Mouse (Mus musculus) stomach, embryonic 15.5 days (tissue): ENCODE data around the gene 9530053A07Rik. TPM values are rescaled to one million over a fixed set of nuclear protein-coding genes. Genes with fewer than 3 reads are reported as not detected.
A peak's percentile ranks its signal among the peaks of the same experiment; 100 is the strongest.
"Not testable (repeated sequence)": the region's sequence is repeated elsewhere in the genome, so short reads cannot be mapped to it uniquely, and the experiment has no call there.

Experiments
- ATAC-seq: fragments of 200-750 bp; cut with Nextera tagmentation; 2 replicates; pipeline ENCODE4 v1.8.0; 2017; ENCODE audit warnings: low read depth, moderate number of reproducible peaks, moderate TSS enrichment; ENCODE audit not compliant: insufficient read depth, low FRiP score
- H3K27ac ChIP-seq: fragments of 300-500 bp; sonication (generic); 2 replicates; pipeline ENCODE4 v1.5.1; 2015; ENCODE audit warnings: mild to moderate bottlenecking, inconsistent platforms
- H3K27me3 ChIP-seq: fragments of 300-500 bp; sonication (generic); replicated peaks from 2 replicates; pipeline ENCODE4 v1.6.1; 2015; ENCODE audit warnings: inconsistent platforms
- H3K36me3 ChIP-seq: fragments of 300-500 bp; sonication (generic); 2 replicates; pipeline ENCODE4 v1.6.1; 2015; ENCODE audit warnings: inconsistent platforms
- H3K4me1 ChIP-seq: fragments of 300-500 bp; sonication (generic); 2 replicates; pipeline ENCODE4 v1.6.1; 2015; ENCODE audit warnings: inconsistent platforms
- H3K4me2 ChIP-seq: fragments of 300-500 bp; sonication (generic); 2 replicates; pipeline ENCODE4 v1.6.1; 2015; ENCODE audit warnings: mild to moderate bottlenecking, inconsistent platforms
- H3K4me3 ChIP-seq: fragments of 300-500 bp; sonication (generic); replicated peaks from 2 replicates; pipeline ENCODE4 v1.5.1; 2015; ENCODE audit warnings: inconsistent platforms
- H3K9ac ChIP-seq: fragments of 300-500 bp; sonication (generic); 2 replicates; pipeline ENCODE4 v1.6.1; 2015; ENCODE audit warnings: inconsistent platforms
- H3K9me3 ChIP-seq: fragments of 300-500 bp; sonication (generic); 2 replicates; pipeline ENCODE4 v1.6.1; 2016; ENCODE audit warnings: inconsistent platforms
- WGBS: fragments of 180-500 bp; shearing (Covaris S2); methylation state at CpG from one replicate; pipeline ENCODE4 v1.1.7; 2015; 5-methylcytosine and 5-hydroxymethylcytosine counted together
- polyA plus RNA-seq: library from polyadenylated mRNA; unstranded; fragments of >200 nt; fragmentation: Nextera tagmentation; extraction: Ambion mirVana; gene quantifications from 2 replicates; pipeline ENCODE4 v1.2.1, GENCODE M21; 2015

The 9530053A07Rik gene
- polyA plus RNA-seq, 1 experiment from 2014 or later: 0.04 TPM

DNA sequence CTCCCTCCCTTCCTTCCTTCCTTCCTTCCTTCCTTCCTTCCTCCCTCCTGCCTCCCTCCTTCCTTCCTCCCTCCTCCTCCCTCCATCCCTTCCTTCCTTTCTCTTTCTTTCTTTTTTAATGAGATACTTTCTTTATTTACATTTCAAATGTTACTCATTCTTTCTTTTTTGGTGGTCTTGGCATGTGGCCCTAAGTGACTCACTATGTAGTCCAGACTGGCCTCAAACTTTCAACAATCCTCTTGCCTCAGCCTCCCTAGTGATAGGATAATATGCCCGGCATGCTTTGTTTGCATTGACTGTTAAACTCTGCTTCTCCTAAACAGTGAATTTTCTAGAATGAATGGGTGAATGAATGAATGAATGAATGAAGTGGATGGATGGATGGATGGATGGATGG lies 20.6 kb downstream of the 9530053A07Rik start:
- Histone ChIP-seq H3K9me3 (no peaks in the 10 kb centered on the region), H3K9ac (no peak overlapping the region), H3K4me1 (no peaks in the 10 kb centered on the region), H3K4me3 (no peak overlapping the region), H3K36me3 (no peaks in the 10 kb centered on the region), H3K27ac (no peak overlapping the region), H3K4me2 (no peak overlapping the region), H3K27me3 (no peaks in the 10 kb centered on the region)
- WGBS: 71% methylated on average over 1 of the region's 1 CpGs
- ATAC-seq: no peak

DNA sequence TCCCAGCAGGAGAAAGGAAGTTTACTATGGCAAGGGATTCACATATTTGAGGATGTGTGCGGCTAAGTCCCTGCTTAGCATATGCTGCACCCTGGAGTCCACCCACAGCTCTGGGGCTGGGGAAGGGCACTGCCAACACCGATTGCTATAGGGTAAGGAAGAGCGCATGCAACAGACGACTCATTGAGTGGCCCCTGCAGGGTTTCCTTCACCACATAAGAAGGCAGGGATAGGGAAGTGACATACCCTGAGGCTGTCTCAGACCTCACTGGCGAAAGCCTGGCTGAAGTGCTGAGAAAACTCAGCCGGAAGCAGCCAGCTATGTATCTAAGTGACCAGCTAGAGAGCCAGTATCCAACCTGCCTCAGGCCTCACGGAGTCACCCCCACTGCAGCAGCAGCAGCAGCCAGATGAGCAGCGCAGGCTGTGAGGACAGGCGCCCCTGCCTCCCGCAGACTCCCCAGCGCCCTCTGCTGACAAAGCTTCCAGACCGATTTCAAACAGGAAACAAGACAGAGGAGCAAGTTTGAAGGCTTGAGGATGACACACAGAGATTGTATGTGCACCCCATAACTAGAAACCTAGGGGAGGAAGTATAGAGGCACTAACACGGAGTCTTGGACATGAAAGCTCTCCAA lies 22.4 kb downstream of the 9530053A07Rik start:
- Histone ChIP-seq H3K4me3 (no peak overlapping the region), H3K27me3 (no peaks in the 10 kb centered on the region), H3K36me3 (no peaks in the 10 kb centered on the region), H3K9me3 (no peaks in the 10 kb centered on the region), H3K4me1 (no peaks in the 10 kb centered on the region), H3K9ac (no peak overlapping the region), H3K27ac (no peak overlapping the region), H3K4me2 (no peak overlapping the region)
- no peak for ATAC-seq
- 16% methylated on average over 13 of the region's 13 CpGs for WGBS

DNA sequence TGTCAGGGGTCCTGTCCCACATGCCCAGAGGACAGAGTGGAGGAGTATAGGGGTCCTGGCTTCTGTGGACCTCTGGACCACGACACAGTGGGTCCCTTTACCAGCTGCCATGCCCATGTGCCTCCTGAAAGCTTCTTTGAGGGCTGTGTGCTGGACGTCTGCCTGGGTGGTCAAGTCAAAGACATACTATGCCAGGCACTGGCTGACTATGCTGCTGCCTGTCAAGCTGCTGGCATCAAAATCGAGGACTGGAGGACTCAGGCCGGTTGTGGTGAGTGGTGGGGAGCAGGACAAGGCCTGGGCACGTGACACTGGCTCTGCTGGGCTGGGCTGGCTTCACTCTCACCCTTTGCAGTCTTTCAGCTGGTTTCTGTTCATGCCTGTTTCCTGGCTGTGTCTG lies 24.3 kb downstream of the 9530053A07Rik start:
- WGBS: 32% methylated on average over 5 of the region's 5 CpGs
- not testable (repeated sequence) for H3K27ac ChIP-seq, H3K4me3 ChIP-seq, H3K4me2 ChIP-seq, ATAC-seq, H3K27me3 ChIP-seq, H3K4me1 ChIP-seq, H3K9me3 ChIP-seq, H3K9ac ChIP-seq, H3K36me3 ChIP-seq

DNA sequence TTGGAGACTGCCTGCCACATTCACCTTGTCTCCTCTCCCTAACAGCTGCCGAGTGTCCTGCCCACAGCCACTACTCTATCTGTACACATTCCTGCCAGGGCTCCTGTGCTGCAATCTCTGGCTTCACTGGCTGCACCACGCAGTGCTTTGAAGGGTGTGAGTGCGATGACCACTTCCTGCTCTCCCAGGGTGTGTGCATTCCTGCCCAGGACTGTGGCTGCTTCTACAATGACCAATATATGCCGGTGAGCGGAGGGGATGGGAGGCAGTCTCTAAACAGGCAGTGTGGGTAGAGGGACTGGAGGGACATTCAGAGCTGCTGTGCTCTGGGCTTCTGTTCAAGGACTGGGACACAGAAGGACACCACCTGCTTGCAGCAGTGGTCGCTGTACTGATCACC lies 30.0 kb downstream of the 9530053A07Rik start:
- Histone ChIP-seq H3K27me3 (no peaks in the 10 kb centered on the region), H3K9me3 (no peaks in the 10 kb centered on the region), H3K9ac (no peak overlapping the region), H3K4me2 (no peak overlapping the region), H3K27ac (no peak overlapping the region), H3K4me1 (no peaks in the 10 kb centered on the region), H3K4me3 (no peak overlapping the region), H3K36me3 (no peaks in the 10 kb centered on the region)
- WGBS: 53% methylated on average over 6 of the region's 6 CpGs
- no peak for ATAC-seq

DNA sequence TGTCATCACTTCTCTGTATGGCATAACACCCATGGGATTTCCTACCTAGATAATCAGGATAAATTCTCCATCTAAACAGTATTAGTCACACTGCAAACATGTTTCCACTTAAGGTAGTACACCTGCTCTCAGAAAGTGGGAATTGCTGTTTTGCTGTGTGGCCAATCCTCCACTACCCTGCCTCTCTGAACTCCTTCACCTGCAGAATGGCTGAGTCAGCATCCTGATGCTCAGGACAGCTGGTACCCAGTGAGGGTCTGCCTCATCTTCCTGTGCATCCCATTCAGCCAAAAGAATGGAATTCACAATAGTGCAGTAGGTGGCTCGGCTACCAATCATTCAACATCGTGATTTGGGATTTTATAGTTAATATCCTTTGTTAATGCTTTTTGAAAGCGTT lies 30.6 kb downstream of the 9530053A07Rik start:
- no peaks in the 10 kb centered on the region for H3K36me3 ChIP-seq
- ATAC-seq: no peak

DNA sequence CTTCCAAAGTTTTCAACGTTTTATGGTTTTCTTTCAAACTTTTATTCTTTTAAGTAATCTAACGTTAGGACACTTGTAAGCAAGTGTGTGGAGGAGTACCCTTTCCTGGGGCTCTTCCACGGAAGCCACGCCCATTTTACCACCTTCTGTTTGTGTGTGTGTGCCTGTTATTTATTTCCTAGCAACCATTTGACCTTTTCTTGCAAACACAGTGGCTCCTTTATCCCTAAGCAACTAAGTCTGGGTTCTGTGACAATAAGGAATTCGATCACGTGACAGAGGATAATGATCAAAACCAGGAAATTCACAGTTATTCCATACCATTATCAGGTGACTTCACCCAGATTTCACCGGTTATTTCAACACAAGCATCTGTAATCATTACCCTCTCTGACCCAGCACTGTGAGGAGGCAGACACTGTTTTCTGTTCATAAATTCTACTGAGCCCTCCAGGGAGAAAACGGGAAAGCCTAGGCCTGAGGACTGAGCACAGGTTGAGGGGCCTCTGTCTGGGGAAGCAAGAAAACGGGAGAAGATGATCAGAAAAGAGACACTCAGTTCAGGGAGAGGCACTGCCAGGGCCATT lies 32.0 kb downstream of the 9530053A07Rik start:
- ATAC-seq: no peak
- H3K9ac ChIP-seq: no peak overlapping the region
- no peaks in the 10 kb centered on the region for H3K36me3 ChIP-seq
- H3K4me1 ChIP-seq: no peaks in the 10 kb centered on the region
- no peak overlapping the region for H3K4me3 ChIP-seq
- H3K27me3 ChIP-seq: no peaks in the 10 kb centered on the region
- no peaks in the 10 kb centered on the region for H3K9me3 ChIP-seq
- no peak overlapping the region for H3K27ac ChIP-seq
- 42% methylated on average over 9 of the region's 9 CpGs for WGBS
- no peak overlapping the region for H3K4me2 ChIP-seq

More for the DNA sequence above, 30.6 kb downstream of the 9530053A07Rik start:
- Histone ChIP-seq H3K9ac (no peak overlapping the region), H3K9me3 (no peaks in the 10 kb centered on the region), H3K4me2 (no peak overlapping the region), H3K4me1 (no peaks in the 10 kb centered on the region), H3K27me3 (no peaks in the 10 kb centered on the region), H3K4me3 (no peak overlapping the region), H3K27ac (no peak overlapping the region)
- 76% methylated on average over 3 of the region's 3 CpGs for WGBS

DNA sequence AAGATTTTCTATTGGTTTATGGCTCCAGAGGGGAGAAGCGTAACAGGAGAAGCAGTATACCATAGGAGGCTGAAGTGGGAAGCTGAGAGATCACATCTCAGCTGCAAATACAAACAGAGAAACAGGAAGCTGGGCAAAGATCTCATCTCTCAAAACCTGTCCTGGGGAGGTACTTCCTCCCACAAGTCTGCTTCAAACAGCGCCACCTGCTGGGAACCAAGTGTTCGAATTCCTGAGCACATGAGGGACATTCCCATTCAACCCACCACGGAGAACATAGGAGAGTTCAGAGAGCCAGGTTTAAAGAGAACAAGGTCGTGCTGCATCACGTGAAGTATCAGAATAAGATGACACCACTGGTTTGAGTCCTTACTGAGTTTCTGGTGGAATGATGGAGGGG lies 36.1 kb downstream of the 9530053A07Rik start:
- ATAC-seq: no peak
- H3K9me3 ChIP-seq: no peaks in the 10 kb centered on the region
- H3K4me2 ChIP-seq: no peak overlapping the region
- WGBS: 75% methylated on average over 6 of the region's 6 CpGs
- peaks cover 9% of the 10 kb centered on the region; the same call in 1 of the 2 replicates for H3K4me1 ChIP-seq
- H3K27ac ChIP-seq: no peak overlapping the region
- no peaks in the 10 kb centered on the region for H3K27me3 ChIP-seq
- no peak overlapping the region for H3K9ac ChIP-seq
- no peak overlapping the region for H3K4me3 ChIP-seq
- H3K36me3 ChIP-seq: no peaks in the 10 kb centered on the region

DNA sequence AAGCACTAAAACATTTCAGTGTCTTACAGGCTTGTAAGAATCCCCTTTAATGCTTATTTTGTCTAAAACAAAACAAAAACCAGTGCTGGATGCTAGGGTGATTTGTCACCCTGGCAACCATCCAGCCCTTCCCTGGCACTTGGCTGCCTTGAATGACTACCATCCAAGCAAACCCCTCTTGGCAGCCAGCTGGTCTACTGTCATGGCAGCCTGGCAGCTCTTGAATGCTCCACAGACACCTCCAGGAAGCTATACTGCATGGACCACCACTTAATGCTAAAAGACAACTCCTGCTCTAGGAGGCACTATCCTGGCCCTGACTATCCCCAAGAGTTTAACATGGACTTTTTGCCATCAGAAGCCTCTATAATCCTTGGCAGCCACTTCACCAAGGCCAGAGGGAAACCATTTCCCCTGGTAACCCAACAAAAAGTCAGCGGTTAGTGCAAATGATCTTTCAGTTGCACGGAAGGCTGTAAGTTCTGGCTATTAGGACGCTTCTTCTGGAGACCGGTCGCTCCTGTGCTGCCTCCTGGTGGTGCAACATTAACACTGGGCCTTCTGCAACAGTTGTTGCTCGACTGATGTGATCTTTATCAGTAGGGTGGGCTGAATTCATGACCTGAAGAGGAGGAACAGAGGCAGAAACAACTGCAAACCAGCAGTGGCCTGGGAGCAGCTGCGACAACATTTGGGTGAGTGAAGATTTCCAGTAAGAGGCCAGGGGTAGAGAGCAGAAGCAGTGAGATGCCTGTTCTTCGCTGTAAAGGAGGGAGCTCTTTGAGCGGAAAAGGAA lies 39.3 kb downstream of the 9530053A07Rik start:
- Histone ChIP-seq H3K36me3 (no peaks in the 10 kb centered on the region), H3K4me1 (peaks cover 25% of the 10 kb centered on the region), H3K9ac (peak overlapping the region; percentile 37), H3K27ac (peak overlapping the region; percentile 89), H3K27me3 (no peaks in the 10 kb centered on the region), H3K9me3 (no peaks in the 10 kb centered on the region), H3K4me3 (peak overlapping the region; percentile 84), H3K4me2 (peak overlapping the region; percentile 84)
- no peak; the same call in 1 of the 2 replicates for ATAC-seq
- WGBS: 11% methylated on average over 9 of the region's 9 CpGs

DNA sequence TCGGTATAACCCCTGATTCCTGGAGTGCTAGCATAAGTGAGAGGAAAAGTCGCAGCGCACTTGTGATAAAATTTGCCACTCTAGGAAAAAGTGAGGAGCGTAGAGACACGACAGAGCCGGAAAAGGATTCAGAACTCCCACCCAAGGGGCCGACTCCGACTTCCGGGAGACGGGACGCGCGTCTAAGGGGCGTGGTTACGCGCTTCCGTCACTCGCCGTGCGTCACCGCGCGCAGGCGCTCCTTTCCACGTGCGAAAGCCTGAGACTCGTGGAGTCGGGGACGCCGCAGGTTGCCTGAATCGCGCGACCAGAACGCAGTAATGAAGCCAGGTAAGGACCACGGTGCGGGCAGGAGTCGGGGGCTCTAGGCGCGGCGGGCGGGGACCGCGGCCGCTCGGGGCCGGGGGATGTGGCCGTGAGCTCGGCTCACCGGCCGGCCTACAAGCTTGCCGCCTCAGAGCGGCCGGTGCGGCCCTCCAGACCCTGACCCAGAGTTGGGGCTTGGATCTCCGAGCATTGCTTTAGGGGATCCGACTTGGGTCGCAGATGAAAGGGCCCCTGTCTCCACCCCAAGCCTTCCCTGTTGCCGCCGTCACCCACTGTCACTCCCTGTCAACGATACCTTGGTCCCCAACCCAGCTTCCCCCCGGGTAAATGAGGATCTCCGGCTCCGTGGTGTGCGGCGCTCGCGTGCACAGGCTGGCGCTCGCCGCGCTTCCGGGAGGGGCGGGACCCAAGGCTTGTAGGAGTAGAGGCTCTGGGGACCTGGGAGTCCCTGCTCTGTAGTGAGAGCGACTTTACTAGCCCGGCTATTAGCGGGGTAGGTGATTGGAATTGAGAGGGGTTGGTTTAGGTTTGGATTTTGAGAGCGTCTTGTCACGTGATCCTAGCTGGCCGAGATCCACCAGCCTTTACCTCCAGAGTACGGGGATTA lies 40.5 kb downstream of the 9530053A07Rik start, which contains the start of gene Fbl:
Gene Fbl (plus strand): TSS at position 222 of the 934 bp plus-strand sequence.
- no peaks in the 10 kb centered on the region for H3K9me3 ChIP-seq
- H3K27me3 ChIP-seq: no peaks in the 10 kb centered on the region
- peaks cover 25% of the 10 kb centered on the region for H3K4me1 ChIP-seq
- H3K4me2 ChIP-seq: peak within 1 kb of the TSS; percentile 84
- WGBS: under 1% methylated on average over 80 of the region's 80 CpGs
- H3K4me3 ChIP-seq: peak within 1 kb of the TSS; percentile 84
- peak within 1 kb of the TSS; percentile 89 for H3K27ac ChIP-seq
- peak; percentile 92 for ATAC-seq
- no peaks in the 10 kb centered on the region for H3K36me3 ChIP-seq
- peak within 1 kb of the TSS; percentile 70 for H3K9ac ChIP-seq

DNA sequence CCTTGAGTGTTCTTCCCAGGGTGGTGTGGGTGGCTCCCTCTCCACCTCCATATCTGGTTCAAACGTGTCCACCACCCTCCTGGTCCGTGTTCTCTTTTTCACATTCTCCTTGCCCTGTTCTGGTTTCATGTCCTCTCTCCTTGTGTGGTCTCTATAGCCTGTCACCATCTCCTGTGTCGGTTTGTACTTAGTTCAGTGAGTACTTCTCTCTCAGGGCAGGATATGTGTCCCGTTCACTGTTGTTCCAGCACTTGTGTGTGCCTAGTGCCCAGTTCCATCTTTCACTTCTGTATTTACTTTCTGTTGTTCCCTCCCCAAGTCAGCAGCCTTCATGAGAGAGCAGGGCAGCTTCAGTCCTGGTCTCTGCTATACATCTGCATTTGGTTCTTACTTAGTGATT lies 46.1 kb downstream of the 9530053A07Rik start:
- peaks cover 19% of the 10 kb centered on the region for H3K4me1 ChIP-seq
- H3K27ac ChIP-seq: no peak overlapping the region

DNA sequence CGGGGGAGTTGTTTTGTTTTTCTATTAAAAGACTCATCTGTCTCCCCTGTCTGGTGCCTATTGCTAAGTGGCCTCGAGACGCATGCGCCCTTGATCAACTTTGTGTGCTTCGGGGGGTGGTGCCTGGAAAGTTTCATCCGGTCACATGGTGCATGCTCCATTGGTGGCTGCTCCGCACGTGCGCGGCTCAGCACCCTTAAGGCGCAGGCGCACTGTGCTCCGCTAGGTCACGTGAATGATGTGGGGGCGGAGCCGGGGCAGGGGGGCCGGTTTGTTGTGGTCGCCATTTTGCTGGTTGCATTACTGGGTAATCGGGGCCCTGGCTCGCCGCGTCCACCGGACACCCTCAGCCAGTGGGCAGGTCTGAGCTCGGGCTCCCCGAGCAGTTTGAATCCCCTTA lies 50.0 kb downstream of the 9530053A07Rik start, which contains the start of gene Dyrk1b:
Gene Dyrk1b (plus strand): TSS at position 242 of the 400 bp plus-strand sequence.
- under 1% methylated on average over 25 of the region's 25 CpGs for WGBS
- peak within 1 kb of the TSS; percentile 83 for H3K9ac ChIP-seq
- H3K27ac ChIP-seq: peak within 1 kb of the TSS; percentile 88
- ATAC-seq: peak; percentile 85
- peaks cover 11% of the 10 kb centered on the region for H3K4me1 ChIP-seq
- H3K4me3 ChIP-seq: peak within 1 kb of the TSS; percentile 98
- H3K9me3 ChIP-seq: no peaks in the 10 kb centered on the region
- peaks cover 57% of the 10 kb centered on the region for H3K36me3 ChIP-seq
- peak within 1 kb of the TSS; percentile 89 for H3K4me2 ChIP-seq
- H3K27me3 ChIP-seq: no peaks in the 10 kb centered on the region

More for the DNA sequence above, 46.1 kb downstream of the 9530053A07Rik start:
- 76% methylated on average over 4 of the region's 4 CpGs for WGBS
- Histone ChIP-seq H3K9me3 (no peaks in the 10 kb centered on the region), H3K9ac (no peak overlapping the region), H3K27me3 (no peaks in the 10 kb centered on the region), H3K4me3 (no peak overlapping the region), H3K4me2 (no peak overlapping the region), H3K36me3 (peaks cover 28% of the 10 kb centered on the region)
- no peak for ATAC-seq
